Mouse (Mus musculus): ENCODE data around the gene Syn3.

DNA sequence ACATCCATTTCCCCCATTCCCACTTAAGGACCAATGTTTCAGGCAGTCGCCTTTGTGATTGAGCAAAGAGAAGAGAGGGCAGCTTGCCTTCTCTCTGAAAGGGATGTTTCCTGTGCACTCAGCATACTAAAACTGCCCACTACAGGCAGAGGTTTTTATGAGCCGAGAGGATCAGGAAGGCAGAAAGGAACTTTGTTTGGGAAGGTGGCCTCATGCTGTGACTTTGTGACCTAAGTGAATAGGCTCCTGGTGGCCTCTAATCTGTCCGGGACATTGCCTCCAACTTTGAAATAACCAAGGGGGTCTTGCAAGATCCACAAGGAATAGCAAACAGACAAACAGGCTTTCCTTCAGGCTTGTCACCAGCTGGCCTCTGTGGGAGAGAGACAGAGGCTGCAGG, 179.2 kb downstream of the Syn3 start:
- TF ChIP-seq GATA1 (IDR thresholded peaks at IDR 0.05; ENCODE audit: borderline replicate concordance, low read length) = no peak
- no peak for TF ChIP-seq FLI1 (IDR thresholded peaks at IDR 0.05; ENCODE audit: low read length)
